Mouse (Mus musculus) 3T3-L1 (cell line): ENCODE data around the gene Hmga2.
"Not testable (repeated sequence)": the region's sequence is repeated elsewhere in the genome, so short reads cannot be mapped to it uniquely, and the experiment has no call there.

ENCODE experiments used
- DNase-seq: peaks from one replicate; pipeline ENCODE4 v3.0.0-alpha.2; 2015; ENCODE audit warnings: low read depth, low spot score

Gene Hmga2

GRCm38 (mm10) chr10:120391971-120392716 is 84.1 kb downstream of the Hmga2 start:
- DNase-seq = no peak

GRCm38 (mm10) chr10:120390912-120391835 is 85.1 kb downstream of the Hmga2 start:
- no peak for DNase-seq

GRCm38 (mm10) chr10:120389707-120390106 is 86.6 kb downstream of the Hmga2 start:
- no peak for DNase-seq

GRCm38 (mm10) chr10:120388966-120389365 is 87.3 kb downstream of the Hmga2 start:
- DNase-seq = no peak

GRCm38 (mm10) chr10:120388400-120388871 is 87.8 kb downstream of the Hmga2 start:
- no peak for DNase-seq

GRCm38 (mm10) chr10:120387105-120387504 is 89.2 kb downstream of the Hmga2 start:
- DNase-seq = no peak

- no peak for DNase-seq
Observed at GRCm38 (mm10) chr10:120384797-120385600, 91.3 kb downstream of the Hmga2 start.

GRCm38 (mm10) chr10:120384040-120384439 is 92.2 kb downstream of the Hmga2 start:
- DNase-seq = peak; percentile 65

- no peak for DNase-seq
Observed at GRCm38 (mm10) chr10:120377795-120378194, 98.5 kb downstream of the Hmga2 start.

GRCm38 (mm10) chr10:120377327-120377752 is 98.9 kb downstream of the Hmga2 start:
- DNase-seq = peak; percentile 73

- DNase-seq = no peak
Observed at GRCm38 (mm10) chr10:120375438-120375837, 100.8 kb downstream of the Hmga2 start.

GRCm38 (mm10) chr10:120371215-120371614 is 105.1 kb downstream of the Hmga2 start:
- no peak for DNase-seq

- DNase-seq = no peak
Observed at GRCm38 (mm10) chr10:120369187-120369805, 107.0 kb downstream of the Hmga2 start.

- not testable (repeated sequence) for DNase-seq
Observed at GRCm38 (mm10) chr10:120366173-120366592, 110.1 kb downstream of the Hmga2 start.

- no peak for DNase-seq
Observed at GRCm38 (mm10) chr10:120365380-120366172, 110.7 kb downstream of the Hmga2 start.

- no peak for DNase-seq
Observed at GRCm38 (mm10) chr10:120363983-120364582, 112.2 kb downstream of the Hmga2 start.

- not testable (repeated sequence) for DNase-seq
Observed at GRCm38 (mm10) chr10:120363298-120363982, 112.8 kb downstream of the Hmga2 start.

- DNase-seq = no peak
Observed at GRCm38 (mm10) chr10:120354523-120355030, 121.7 kb downstream of the Hmga2 start.

- DNase-seq = no peak
Observed at GRCm38 (mm10) chr10:120345325-120345724, 130.9 kb downstream of the Hmga2 start.
